Mouse (Mus musculus) B cell, adult 2 months (primary cell): ENCODE data around the gene Adamtsl5.

Experiments
- DNase-seq, 2 experiments: peaks; one replicate each; pipeline ENCODE4 v3.0.0; 2022

Adamtsl5 gene

GRCm38 (mm10) chr10:80292251-80293146 lies 55.7 kb downstream of the Adamtsl5 start, which contains the start of gene Rps15:
Gene Rps15 (plus strand): TSS chr10:80292453.
- DNase-seq, result peak; percentile 95 to 96
